Mouse (Mus musculus) thymus, adult 2 months (tissue): ENCODE measurements around the gene Top2b.

Experiments
- CTCF ChIP-seq: fragments of 200-500 bp; IDR thresholded peaks from 2 replicates; pipeline ENCODE4 v1.5.1; 2012; ENCODE audit warnings: mild to moderate bottlenecking, control low read depth, low read length, moderate library complexity, borderline replicate concordance; ENCODE audit not compliant: control insufficient read depth, poor library complexity, insufficient read depth; ENCODE audit errors: extremely low read depth
- POLR2A ChIP-seq: fragments of 200-500 bp; IDR thresholded peaks from 2 replicates; pipeline ENCODE4 v1.6.1; 2012; ENCODE audit warnings: mild to moderate bottlenecking, low read length, control low read depth, moderate library complexity; ENCODE audit not compliant: control insufficient read depth, poor library complexity, insufficient read depth; ENCODE audit errors: extremely low read depth

GRCm38 (mm10) chr14:16372761-16373160 lies 7.8 kb downstream of the Top2b start:
- TF ChIP-seq CTCF (no peak), POLR2A (no peak)
